Mouse (Mus musculus) hindbrain, embryonic 10.5 days (tissue): ENCODE results near the gene Vps8. TPM values are rescaled to one million over a fixed set of nuclear protein-coding genes. Genes with fewer than 3 reads are reported as not detected.

Experiments used
- DNase-seq: peaks from one replicate; pipeline ENCODE4 v3.0.0-alpha.2; 2017; ENCODE audit warnings: low spot score
- H3K27ac ChIP-seq: fragments of 300-500 bp; sonication (generic); 2 replicates; pipeline ENCODE4 v1.5.1; 2016; ENCODE audit warnings: mild to moderate bottlenecking, moderate library complexity
- H3K27me3 ChIP-seq: fragments of 300-500 bp; sonication (generic); 2 replicates; pipeline ENCODE4 v1.6.1; 2016; ENCODE audit warnings: mild to moderate bottlenecking; ENCODE audit not compliant: poor library complexity, insufficient read depth, severe bottlenecking
- H3K36me3 ChIP-seq: fragments of 300-500 bp; sonication (generic); 2 replicates; pipeline ENCODE4 v1.6.1; 2016; ENCODE audit warnings: mild to moderate bottlenecking, moderate library complexity
- H3K4me1 ChIP-seq: fragments of 300-500 bp; sonication (generic); replicated peaks from 2 replicates; pipeline ENCODE4 v1.6.1; 2016; ENCODE audit warnings: mild to moderate bottlenecking
- H3K4me3 ChIP-seq: fragments of 300-500 bp; sonication (generic); 2 replicates; pipeline ENCODE4 v1.5.1; 2016; ENCODE audit warnings: mild to moderate bottlenecking, moderate library complexity
- H3K9me3 ChIP-seq: fragments of 300-500 bp; sonication (generic); 2 replicates; pipeline ENCODE4 v1.6.1; 2016; ENCODE audit warnings: mild to moderate bottlenecking, moderate library complexity
- WGBS: fragments of 180-500 bp; shearing (Covaris S2); methylation state at CpG from one replicate; pipeline ENCODE4 v1.1.7; 2016; 5-methylcytosine and 5-hydroxymethylcytosine counted together
- polyA plus RNA-seq: library from polyadenylated mRNA; unstranded; fragments of >200 nt; fragmentation: Nextera tagmentation; extraction: Ambion mirVana; gene quantifications from 2 replicates; pipeline ENCODE4 v1.2.1, GENCODE M21; 2016

Vps8 gene
- 23.7 and 23.8 TPM in 2 replicates for polyA plus RNA-seq

DNA sequence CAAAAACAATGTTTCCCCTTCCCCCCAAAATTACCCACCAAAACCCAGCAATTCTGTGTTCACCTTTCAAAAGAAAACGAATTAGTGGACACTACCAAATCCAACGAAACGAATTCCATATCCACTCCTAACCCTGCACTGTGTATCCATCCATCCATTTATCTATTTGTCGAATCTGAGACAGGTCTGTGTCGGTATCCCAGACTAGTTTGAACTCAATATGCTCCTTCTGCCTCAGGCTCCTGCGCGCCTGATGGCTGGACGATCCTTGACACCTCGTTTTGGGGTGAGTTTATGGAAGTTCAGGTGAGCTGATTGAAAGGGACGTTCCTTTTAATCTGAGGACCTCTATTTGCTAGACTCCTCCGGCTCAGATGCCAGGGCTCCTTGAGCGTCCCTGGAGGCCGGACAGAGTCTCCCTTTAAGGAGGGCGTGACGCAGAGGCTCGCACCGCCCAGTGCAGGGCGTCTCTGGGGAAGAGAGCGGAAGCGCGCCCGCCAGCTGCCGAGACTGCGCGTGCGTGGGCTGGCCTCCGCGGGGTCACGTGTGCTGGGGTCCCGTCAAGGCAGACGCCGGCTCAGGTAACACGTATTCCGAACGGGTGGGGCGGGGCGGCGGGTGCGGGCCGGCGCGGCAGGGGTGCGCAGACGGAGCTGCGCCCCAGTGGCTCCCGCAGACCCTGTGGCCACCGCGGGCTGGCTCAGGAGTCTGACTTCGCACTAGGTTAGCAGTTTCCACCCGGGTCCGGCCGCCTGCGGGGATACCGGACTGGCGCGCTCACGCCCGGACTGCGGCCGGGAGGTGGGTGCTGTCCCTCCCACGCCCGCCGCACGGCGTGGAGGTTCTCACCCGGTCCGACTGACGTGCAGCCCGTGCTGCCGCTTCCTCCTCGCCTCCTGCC, at the start of gene Vps8:
Gene Vps8, plus strand, starts transcription at position 474 of the 901 bp plus-strand sequence.
- 1% methylated on average over 71 of the region's 71 CpGs for WGBS
- Histone ChIP-seq H3K9me3 (no peaks in the 10 kb centered on the region), H3K4me1 (peaks cover 16% of the 10 kb centered on the region), H3K36me3 (no peaks in the 10 kb centered on the region), H3K4me3 (peak within 1 kb of the TSS; percentile 89), H3K27ac (peak within 1 kb of the TSS; percentile 89), H3K27me3 (no peaks in the 10 kb centered on the region)
- peak; percentile 91 for DNase-seq

DNA sequence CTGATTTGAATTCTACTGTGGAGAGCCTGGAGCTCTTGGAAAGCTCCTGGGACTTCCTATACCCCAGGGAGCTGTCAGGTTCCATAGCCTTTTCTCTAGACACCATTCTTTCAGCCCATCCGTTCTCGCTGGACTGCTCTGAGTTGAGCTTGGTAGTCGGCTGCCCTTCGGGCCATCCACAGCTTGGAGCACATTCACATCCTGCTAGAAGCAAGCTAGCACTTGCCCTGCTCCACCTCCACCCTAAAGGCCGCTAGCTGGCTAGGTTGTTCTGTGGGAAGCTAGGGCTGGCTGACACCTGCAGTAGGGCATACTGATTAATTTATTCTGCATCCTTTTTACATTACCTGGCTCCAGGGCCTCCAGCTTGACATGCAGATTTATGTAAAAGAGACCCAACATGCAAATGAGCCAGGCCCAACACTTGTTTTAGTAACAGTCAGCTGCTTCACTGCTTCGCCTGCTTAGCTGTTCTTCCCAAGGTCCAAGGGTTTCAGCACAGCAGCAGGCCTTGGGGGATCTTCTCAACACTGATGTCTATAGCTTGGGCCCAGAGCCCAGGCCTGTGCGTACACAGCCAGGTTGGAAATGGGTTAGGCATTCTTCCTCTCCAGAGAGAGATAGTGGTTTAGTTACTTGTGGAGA, 49.5 kb upstream of the Vps8 start:
- Histone ChIP-seq H3K4me1 (peaks cover 24% of the 10 kb centered on the region), H3K36me3 (no peaks in the 10 kb centered on the region), H3K27ac (no peak overlapping the region), H3K9me3 (no peaks in the 10 kb centered on the region), H3K27me3 (peaks cover 18% of the 10 kb centered on the region), H3K4me3 (no peak overlapping the region)
- no peak for DNase-seq
- WGBS: 59% methylated on average over 7 of the region's 7 CpGs

DNA sequence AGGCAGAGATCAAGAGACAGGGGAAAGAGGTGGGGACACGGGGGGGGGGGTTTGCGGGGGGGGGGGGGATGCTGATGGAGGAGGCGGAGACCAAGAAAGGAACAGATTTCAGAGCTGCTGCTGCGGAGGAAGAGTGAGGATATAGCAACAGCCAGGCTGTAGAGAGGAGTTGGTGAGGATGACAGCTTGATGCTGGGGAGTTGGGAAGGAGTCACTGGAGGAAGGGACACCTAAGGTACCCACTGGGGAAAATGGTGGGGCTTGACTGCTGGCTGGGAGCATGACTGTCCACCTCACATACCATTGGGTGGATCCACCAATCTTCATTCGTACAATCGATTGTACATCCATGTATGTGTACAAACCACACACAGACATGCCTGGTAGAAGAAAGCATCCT, 48.9 kb upstream of the Vps8 start:
- peaks cover 24% of the 10 kb centered on the region for H3K27me3 ChIP-seq
- H3K4me3 ChIP-seq: no peak overlapping the region
- no peak overlapping the region for H3K27ac ChIP-seq
- no peaks in the 10 kb centered on the region for H3K36me3 ChIP-seq
- peaks cover 24% of the 10 kb centered on the region for H3K4me1 ChIP-seq
- WGBS: 79% methylated on average over 3 of the region's 6 CpGs
- no peak for DNase-seq
- H3K9me3 ChIP-seq: no peaks in the 10 kb centered on the region

DNA sequence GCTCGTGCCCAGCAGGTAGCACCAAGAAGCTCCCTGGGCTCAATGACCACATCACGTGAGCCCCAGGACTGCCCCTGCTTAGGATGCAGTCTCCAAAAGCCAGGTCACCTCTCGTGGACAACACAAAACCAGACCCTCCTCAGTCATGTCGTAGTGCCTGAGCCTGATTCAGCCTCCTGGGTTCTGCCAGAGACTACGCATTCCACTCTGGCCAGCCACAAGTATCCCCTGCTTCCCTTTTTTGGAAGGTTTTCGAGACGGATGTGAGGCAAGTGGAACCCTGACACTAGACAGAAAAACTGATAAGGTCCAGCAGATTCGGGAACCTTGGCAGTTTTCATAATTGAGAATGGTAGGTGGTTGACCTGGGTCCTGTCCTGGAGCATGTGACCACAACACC, 47.8 kb upstream of the Vps8 start:
- Histone ChIP-seq H3K4me3 (no peak overlapping the region), H3K27me3 (peaks cover 25% of the 10 kb centered on the region), H3K9me3 (no peaks in the 10 kb centered on the region), H3K36me3 (no peaks in the 10 kb centered on the region), H3K4me1 (peaks cover 20% of the 10 kb centered on the region), H3K27ac (no peak overlapping the region)
- WGBS: 82% methylated on average over 8 of the region's 8 CpGs
- no peak for DNase-seq

DNA sequence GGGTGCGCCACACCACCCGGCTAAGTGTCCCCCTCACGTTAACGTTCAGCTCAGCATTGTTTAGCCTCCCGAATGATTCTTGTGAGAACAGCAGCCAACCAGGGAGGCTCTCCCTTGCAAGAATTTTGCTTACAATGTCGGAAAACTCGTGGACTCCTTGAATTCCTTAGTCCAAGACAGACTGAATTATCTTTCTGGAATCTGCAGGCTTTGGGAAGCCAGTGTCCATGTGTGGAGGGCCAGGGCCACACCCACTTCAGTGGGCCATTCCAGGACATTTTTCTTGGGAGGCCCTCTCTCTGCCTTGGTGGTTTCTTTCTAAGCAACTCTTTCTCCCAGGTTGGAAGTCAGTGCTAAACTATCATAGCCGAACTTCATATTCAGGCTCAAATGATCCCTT, 46.6 kb upstream of the Vps8 start:
- H3K27me3 ChIP-seq: peaks cover 26% of the 10 kb centered on the region

DNA sequence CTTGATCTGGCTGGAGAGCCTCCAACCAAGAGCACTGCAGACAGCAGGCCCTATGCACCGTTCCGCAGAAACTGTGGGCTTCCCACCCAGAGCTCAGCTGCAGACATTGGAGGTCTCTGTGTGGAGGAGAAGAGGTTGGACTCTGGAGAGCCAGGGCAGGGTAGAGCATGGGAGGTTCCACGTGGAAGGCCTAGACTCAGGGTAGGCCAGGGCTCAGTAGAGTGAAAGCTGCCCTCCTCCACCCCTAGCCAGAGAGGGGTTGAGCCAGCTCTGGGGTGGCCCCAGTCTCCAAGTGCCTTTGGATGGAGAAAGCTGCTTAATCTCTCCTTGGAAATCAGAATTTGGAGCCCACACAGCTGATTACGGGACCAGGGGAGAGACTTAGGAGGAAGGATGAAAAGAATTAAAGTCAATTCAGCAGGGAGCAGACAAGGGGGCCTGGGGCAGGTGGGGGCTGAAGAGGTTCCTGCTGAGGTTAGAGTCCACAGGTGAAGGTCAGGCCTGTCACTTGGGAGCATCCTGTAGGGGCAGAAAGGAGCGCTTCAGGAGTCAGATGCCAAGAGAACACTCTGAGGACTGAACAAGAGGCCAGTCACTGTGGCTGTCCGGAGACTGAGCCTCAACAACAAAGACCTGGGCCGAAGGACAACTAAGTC, 45.8 kb upstream of the Vps8 start:
- peak overlapping the region; percentile 73 for H3K27ac ChIP-seq
- peaks cover 28% of the 10 kb centered on the region for H3K27me3 ChIP-seq
- no peaks in the 10 kb centered on the region for H3K36me3 ChIP-seq
- no peak overlapping the region for H3K4me3 ChIP-seq
- WGBS: 45% methylated on average over 7 of the region's 7 CpGs
- H3K4me1 ChIP-seq: peaks cover 19% of the 10 kb centered on the region
- DNase-seq: no peak
- H3K9me3 ChIP-seq: no peaks in the 10 kb centered on the region

More for the DNA sequence above, 46.6 kb upstream of the Vps8 start:
- no peak overlapping the region for H3K4me3 ChIP-seq
- 88% methylated on average over 8 of the region's 8 CpGs for WGBS
- H3K9me3 ChIP-seq: no peaks in the 10 kb centered on the region
- H3K27ac ChIP-seq: no peak overlapping the region
- H3K36me3 ChIP-seq: no peaks in the 10 kb centered on the region
- peaks cover 18% of the 10 kb centered on the region for H3K4me1 ChIP-seq
- no peak for DNase-seq

DNA sequence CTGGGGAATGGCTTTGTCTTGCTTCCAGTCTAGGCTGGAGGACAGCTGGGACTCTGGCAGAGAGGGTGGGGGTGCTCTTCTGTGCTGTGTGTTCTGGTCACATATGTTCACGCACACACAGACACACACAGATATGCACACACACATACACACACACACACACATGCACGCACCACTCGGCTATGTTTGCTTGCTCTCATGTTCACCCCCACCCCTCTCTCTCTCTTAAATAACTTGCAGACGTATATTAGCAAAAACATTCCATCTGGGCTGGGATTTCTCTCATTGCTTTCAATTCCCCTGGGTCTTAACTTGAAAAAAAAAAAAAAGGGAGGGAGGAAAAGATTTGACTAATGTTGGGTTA, 45.3 kb upstream of the Vps8 start:
- Histone ChIP-seq H3K4me1 (peaks cover 24% of the 10 kb centered on the region), H3K9me3 (no peaks in the 10 kb centered on the region), H3K36me3 (no peaks in the 10 kb centered on the region), H3K27me3 (peaks cover 28% of the 10 kb centered on the region), H3K27ac (peak overlapping the region; percentile 73), H3K4me3 (no peak overlapping the region)
- DNase-seq: peak; percentile 26
- WGBS: 50% methylated on average over 4 of the region's 4 CpGs

DNA sequence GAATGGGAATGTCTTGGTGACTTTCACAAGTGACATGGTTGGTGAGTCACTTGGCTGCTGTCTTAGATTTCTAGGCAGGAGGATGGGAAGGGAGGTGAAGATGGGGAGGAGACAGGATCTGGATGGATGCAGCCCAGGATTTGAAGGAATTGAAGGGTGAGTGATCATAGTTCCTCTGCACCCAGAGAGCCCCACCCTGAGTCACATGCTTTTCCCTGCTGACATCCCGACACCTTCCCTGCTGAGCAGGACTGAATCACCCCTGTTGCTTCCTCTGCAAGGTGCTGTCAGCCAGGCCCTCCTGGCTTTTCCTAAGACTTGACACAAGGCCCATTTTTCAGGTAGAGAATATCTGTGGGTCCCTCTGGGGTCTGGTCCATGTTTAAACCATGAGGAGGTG, 41.4 kb upstream of the Vps8 start:
- H3K9me3 ChIP-seq: no peaks in the 10 kb centered on the region
- H3K4me3 ChIP-seq: no peak overlapping the region
- H3K4me1 ChIP-seq: peaks cover 42% of the 10 kb centered on the region
- H3K36me3 ChIP-seq: no peaks in the 10 kb centered on the region
- DNase-seq: no peak
- H3K27ac ChIP-seq: no peak overlapping the region
- peaks cover 11% of the 10 kb centered on the region for H3K27me3 ChIP-seq
- WGBS: 75% methylated on average over 1 of the region's 1 CpGs

DNA sequence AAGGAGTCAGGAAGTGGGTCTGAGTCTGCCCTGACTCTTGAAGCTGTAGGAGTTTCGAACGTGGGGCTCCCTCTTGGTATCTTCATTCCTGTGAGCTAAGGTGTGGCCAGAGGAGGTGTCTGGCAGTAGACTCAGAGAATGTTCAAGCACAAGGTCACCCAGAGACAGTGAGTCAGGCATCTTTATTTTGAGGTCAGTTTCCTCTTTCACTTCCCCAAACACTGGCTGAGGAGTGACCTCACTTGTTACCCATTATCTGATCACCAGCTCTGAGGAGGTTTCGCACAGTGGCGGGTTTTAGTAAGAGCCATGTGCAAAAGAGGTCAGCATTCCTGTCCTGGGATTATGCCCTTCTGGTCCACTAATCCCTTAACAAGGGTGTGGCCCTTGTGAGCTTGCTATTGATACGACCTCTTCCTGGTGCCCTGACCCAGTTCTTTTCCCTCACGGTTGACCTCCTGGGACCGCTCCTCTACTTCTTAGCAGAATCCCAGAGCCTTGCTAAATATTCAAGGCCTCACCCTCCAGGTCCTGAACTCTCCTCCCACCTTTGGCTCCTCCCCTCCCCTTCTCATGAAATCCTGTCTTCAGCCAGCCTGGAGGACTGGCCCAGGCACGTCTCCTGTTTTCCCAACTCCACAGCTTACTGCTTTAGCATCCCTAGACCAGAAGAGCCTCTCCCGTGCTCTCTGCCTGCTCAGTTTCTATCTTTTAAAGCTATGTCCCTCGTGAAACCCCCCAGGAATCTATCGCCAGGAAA, 40.6 kb upstream of the Vps8 start:
- WGBS: 37% methylated on average over 11 of the region's 11 CpGs
- peaks cover 11% of the 10 kb centered on the region for H3K27me3 ChIP-seq
- H3K27ac ChIP-seq: no peak overlapping the region
- DNase-seq: no peak
- peaks cover 42% of the 10 kb centered on the region for H3K4me1 ChIP-seq
- no peak overlapping the region for H3K4me3 ChIP-seq
- no peaks in the 10 kb centered on the region for H3K36me3 ChIP-seq
- H3K9me3 ChIP-seq: no peaks in the 10 kb centered on the region

DNA sequence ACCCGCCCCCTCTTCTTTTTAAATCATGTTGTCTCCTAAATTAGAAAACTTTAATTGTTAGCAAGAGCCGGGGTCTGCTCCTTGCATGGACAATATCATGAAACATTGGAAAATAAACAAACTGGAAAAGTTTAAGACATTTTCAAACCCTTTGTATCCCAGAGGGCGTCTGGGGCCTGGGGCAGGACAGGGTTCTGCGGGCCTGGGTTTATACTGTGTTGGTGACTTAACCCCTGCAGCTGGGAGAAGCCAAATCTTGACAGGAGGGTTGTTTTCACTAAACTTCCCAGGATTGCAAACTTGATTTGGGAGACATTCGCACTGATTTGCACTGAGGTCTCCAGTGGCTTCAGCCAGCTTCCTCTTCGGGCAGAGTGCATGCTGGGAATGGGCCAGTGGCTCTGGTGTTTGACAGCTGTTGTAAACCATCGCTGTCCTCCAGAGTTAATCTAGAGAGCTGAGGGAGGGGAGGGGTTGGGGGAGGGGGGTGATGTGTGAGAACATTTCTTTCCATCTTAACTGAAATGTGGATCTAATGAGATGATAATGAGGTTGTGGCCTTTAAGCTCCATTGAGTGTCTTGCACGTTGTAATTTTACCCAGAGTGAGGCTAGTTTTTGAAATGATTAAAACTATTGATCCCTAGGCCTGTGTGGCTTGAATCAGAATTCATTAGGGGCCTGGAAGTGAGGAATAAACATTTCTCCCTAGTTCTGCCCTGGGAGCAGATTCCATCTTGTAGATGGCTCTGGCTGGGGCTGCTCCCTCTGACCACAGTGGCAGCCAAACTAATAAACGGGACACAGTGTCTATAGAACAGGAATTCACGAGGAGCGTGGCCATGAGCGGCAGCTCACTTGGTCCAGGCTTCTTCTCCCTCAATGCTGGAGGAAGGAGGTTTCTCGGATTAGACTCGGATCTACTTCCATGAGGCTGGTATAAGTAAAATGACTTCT, 36.7 kb upstream of the Vps8 start:
- Histone ChIP-seq H3K27ac (0 out of 2 replicates have a peak overlapping the region, but pooled peaks have one; percentile 45), H3K4me3 (no peak overlapping the region), H3K27me3 (peaks cover 3% of the 10 kb centered on the region; the same call in 1 of the 2 replicates), H3K9me3 (no peaks in the 10 kb centered on the region), H3K4me1 (peaks cover 54% of the 10 kb centered on the region), H3K36me3 (no peaks in the 10 kb centered on the region)
- peak; percentile 24 for DNase-seq
- 72% methylated on average over 14 of the region's 14 CpGs for WGBS

DNA sequence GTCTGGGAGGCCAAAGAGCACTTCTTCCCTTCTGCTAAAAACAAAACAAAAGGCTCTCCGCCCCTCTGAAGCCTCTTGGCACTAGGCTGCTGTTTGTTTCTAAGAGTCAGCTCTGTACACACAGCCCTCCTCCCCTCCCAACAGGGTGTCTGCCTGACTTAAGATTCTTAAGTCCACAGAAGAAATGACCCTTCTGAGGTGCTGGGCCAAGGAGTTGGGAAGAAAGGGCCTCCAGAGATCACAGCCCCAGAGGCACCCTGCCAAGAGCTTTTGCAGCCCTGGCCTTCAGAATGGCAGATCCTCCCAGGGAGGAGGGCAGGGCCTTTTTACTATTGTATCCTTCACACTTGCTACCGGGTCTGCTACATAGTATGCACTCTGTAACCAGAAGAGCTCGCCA, 33.6 kb upstream of the Vps8 start:
- Histone ChIP-seq H3K4me1 (peaks cover 54% of the 10 kb centered on the region), H3K36me3 (no peaks in the 10 kb centered on the region), H3K4me3 (no peak overlapping the region), H3K9me3 (no peaks in the 10 kb centered on the region), H3K27me3 (peaks cover 3% of the 10 kb centered on the region; the same call in 1 of the 2 replicates), H3K27ac (peak overlapping the region; percentile 35; the same call in 1 of the 2 replicates)
- no peak for DNase-seq
- 33% methylated on average over 3 of the region's 3 CpGs for WGBS
